Mouse (Mus musculus) MEL (cell line): ENCODE measurements around the gene Arhgdia. TPM values are rescaled to one million over a fixed set of nuclear protein-coding genes. Genes with fewer than 3 reads are reported as not detected.
A peak's percentile ranks its signal among the peaks of the same experiment; 100 is the strongest.

Experiments used
- DNase-seq: peaks from one replicate; pipeline ENCODE4 v3.0.0; 2011; ENCODE audit warnings: low read depth, low spot score
- H3K27ac ChIP-seq: 2 replicates; pipeline ENCODE4 v1.5.1; 2012; ENCODE audit warnings: low read depth, mild to moderate bottlenecking, control low read depth, low read length, moderate library complexity; ENCODE audit not compliant: control insufficient read depth
- H3K27me3 ChIP-seq, 2 experiments: fragments of 150-350 bp in 1 of 2; sonication (generic) in 1 of 2; 2 replicates each; pipeline ENCODE4 v1.6.1; 2012; ENCODE audit warnings: low read length in 2 of 2, mild to moderate bottlenecking in 2 of 2, improper control_type of control experiment in 1 of 2, moderate library complexity in 1 of 2; ENCODE audit not compliant: insufficient read depth in 2 of 2, control insufficient read depth in 1 of 2
- H3K36me3 ChIP-seq, 2 experiments: 2 replicates each; pipeline ENCODE4 v1.6.1; 2012 to 2014; ENCODE audit warnings: low read length in 2 of 2, improper control_type of control experiment in 1 of 2, inconsistent platforms in 1 of 2, mild to moderate bottlenecking in 1 of 2; ENCODE audit not compliant: insufficient read depth in 2 of 2, control insufficient read depth in 1 of 2
- H3K4me1 ChIP-seq, 2 experiments: fragments of 150-350 bp in 1 of 2; sonication (generic) in 1 of 2; 2 replicates each; pipeline ENCODE4 v1.6.1; 2012; ENCODE audit warnings: low read length in 2 of 2, improper control_type of control experiment in 1 of 2, mild to moderate bottlenecking in 1 of 2; ENCODE audit not compliant: insufficient read depth in 2 of 2, control insufficient read depth in 1 of 2
- H3K4me3 ChIP-seq, 2 experiments: fragments of 150-350 bp in 1 of 2; sonication (generic) in 1 of 2; 2 replicates each; pipeline ENCODE4 v1.5.1; 2012; ENCODE audit warnings: low read depth in 2 of 2, low read length in 2 of 2, mild to moderate bottlenecking in 2 of 2, moderate library complexity in 2 of 2, control low read depth in 1 of 2, improper control_type of control experiment in 1 of 2; ENCODE audit not compliant: control insufficient read depth in 1 of 2, insufficient read depth in 1 of 2
- H3K79me2 ChIP-seq: 2 replicates; pipeline ENCODE4 v1.6.1; 2012; ENCODE audit warnings: mild to moderate bottlenecking, low read length, moderate library complexity; ENCODE audit not compliant: control insufficient read depth, poor library complexity, insufficient read depth
- H3K9ac ChIP-seq: 2 replicates; pipeline ENCODE4 v1.6.1; 2012; ENCODE audit warnings: low read depth, mild to moderate bottlenecking, control low read depth, low read length, moderate library complexity; ENCODE audit not compliant: control insufficient read depth, poor library complexity, severe bottlenecking
- H3K9me3 ChIP-seq: fragments of 150-350 bp; sonication (generic); replicated peaks from 2 replicates; pipeline ENCODE4 v1.6.1; 2012; ENCODE audit warnings: mild to moderate bottlenecking, low read length, improper control_type of control experiment, moderate library complexity; ENCODE audit not compliant: insufficient read depth
- BHLHE40 ChIP-seq: IDR thresholded peaks from 2 replicates; pipeline ENCODE4 v1.6.1; 2012; ENCODE audit warnings: low read depth, mild to moderate bottlenecking, inconsistent platforms, low read length, improper control_type of control experiment, borderline replicate concordance
- CHD1 ChIP-seq: IDR thresholded peaks from 2 replicates; pipeline ENCODE4 v1.6.1; 2012; ENCODE audit warnings: low read depth, mild to moderate bottlenecking, inconsistent platforms, low read length, improper control_type of control experiment
- CHD2 ChIP-seq: IDR thresholded peaks from 2 replicates; pipeline ENCODE4 v1.6.1; 2011; ENCODE audit warnings: low read length, improper control_type of control experiment
- CTCF ChIP-seq, 3 experiments: IDR thresholded peaks in 2 of 3; conservative IDR thresholded peaks in 1 of 3; 2 replicates each; pipeline ENCODE4 v1.5.1; 2011 to 2012; ENCODE audit warnings: low read length in 3 of 3, low read depth in 2 of 3, mild to moderate bottlenecking in 2 of 3, improper control_type of control experiment in 1 of 3, inconsistent platforms in 1 of 3, mixed read lengths in 1 of 3, moderate library complexity in 1 of 3; ENCODE audit not compliant: control insufficient read depth in 1 of 3, insufficient read depth in 1 of 3, poor library complexity in 1 of 3, severe bottlenecking in 1 of 3
- E2F4 ChIP-seq: IDR thresholded peaks from 2 replicates; pipeline ENCODE4 v1.6.1; 2011; ENCODE audit warnings: low read depth, low read length, improper control_type of control experiment, borderline replicate concordance
- ELF1 ChIP-seq: IDR thresholded peaks from 2 replicates; pipeline ENCODE4 v1.6.1; 2014; ENCODE audit warnings: low read depth, mild to moderate bottlenecking, inconsistent platforms, low read length, improper control_type of control experiment, moderate library complexity
- EP300 ChIP-seq, 2 experiments: IDR thresholded peaks; 2 replicates each; pipeline ENCODE4 v1.6.1; 2011; ENCODE audit warnings: improper control_type of control experiment in 2 of 2, low read length in 2 of 2, low read depth in 1 of 2, mild to moderate bottlenecking in 1 of 2
- GABPA ChIP-seq: IDR thresholded peaks from 2 replicates; pipeline ENCODE4 v1.6.1; 2012; ENCODE audit warnings: low read depth, mild to moderate bottlenecking, inconsistent platforms, low read length, improper control_type of control experiment, moderate library complexity
- HCFC1 ChIP-seq: IDR thresholded peaks from 2 replicates; pipeline ENCODE4 v1.6.1; 2012; ENCODE audit warnings: low read depth, mild to moderate bottlenecking, inconsistent platforms, low read length, improper control_type of control experiment, moderate library complexity
- MAFK ChIP-seq: IDR thresholded peaks from 2 replicates; pipeline ENCODE4 v1.6.1; 2011; ENCODE audit warnings: low read depth, mild to moderate bottlenecking, low read length, improper control_type of control experiment, borderline replicate concordance
- MXI1 ChIP-seq: IDR thresholded peaks from 2 replicates; pipeline ENCODE4 v1.6.1; 2011; ENCODE audit warnings: mild to moderate bottlenecking, low read depth, low read length, improper control_type of control experiment
- MYB ChIP-seq: IDR thresholded peaks from 2 replicates; pipeline ENCODE4 v1.6.1; 2011; ENCODE audit warnings: mild to moderate bottlenecking, low read depth, low read length, improper control_type of control experiment
- MYC ChIP-seq: IDR thresholded peaks from 2 replicates; pipeline ENCODE4 v1.6.1; 2011; ENCODE audit warnings: low read depth, mild to moderate bottlenecking, low read length, improper control_type of control experiment, moderate library complexity
- RAD21 ChIP-seq: IDR thresholded peaks from 2 replicates; pipeline ENCODE4 v1.6.1; 2011; ENCODE audit warnings: mild to moderate bottlenecking, low read depth, low read length, improper control_type of control experiment
- RCOR1 ChIP-seq: IDR thresholded peaks from 2 replicates; pipeline ENCODE4 v1.6.1; 2012; ENCODE audit warnings: low read depth, mild to moderate bottlenecking, inconsistent platforms, low read length, improper control_type of control experiment
- SIN3A ChIP-seq: IDR thresholded peaks from 2 replicates; pipeline ENCODE4 v1.6.1; 2012; ENCODE audit warnings: low read length, improper control_type of control experiment, inconsistent platforms
- SMC3 ChIP-seq: IDR thresholded peaks from 2 replicates; pipeline ENCODE4 v1.6.1; 2011; ENCODE audit warnings: low read depth, low read length, improper control_type of control experiment
- TBP ChIP-seq: IDR thresholded peaks from 2 replicates; pipeline ENCODE4 v1.8.0; 2011; ENCODE audit warnings: low read depth, low read length, improper control_type of control experiment
- UBTF ChIP-seq: IDR thresholded peaks from 2 replicates; pipeline ENCODE4 v1.6.1; 2012; ENCODE audit warnings: low read depth, mild to moderate bottlenecking, inconsistent platforms, low read length, improper control_type of control experiment, moderate library complexity, borderline replicate concordance; ENCODE audit not compliant: insufficient read depth
- USF1 ChIP-seq: IDR thresholded peaks from 2 replicates; pipeline ENCODE4 v1.6.1; 2014; ENCODE audit warnings: low read depth, mild to moderate bottlenecking, inconsistent platforms, low read length, improper control_type of control experiment, moderate library complexity
- ZC3H11A ChIP-seq: IDR thresholded peaks from 2 replicates; pipeline ENCODE4 v1.6.1; 2012; ENCODE audit warnings: low read depth, mild to moderate bottlenecking, inconsistent platforms, low read length, improper control_type of control experiment
- ZKSCAN1 ChIP-seq: IDR thresholded peaks from 2 replicates; pipeline ENCODE4 v1.6.1; 2012; ENCODE audit warnings: low read depth, mild to moderate bottlenecking, inconsistent platforms, low read length, improper control_type of control experiment, moderate library complexity
- ZMIZ1 ChIP-seq: IDR thresholded peaks from 2 replicates; pipeline ENCODE4 v1.6.1; 2012; ENCODE audit warnings: low read depth, mild to moderate bottlenecking, inconsistent platforms, low read length, improper control_type of control experiment, moderate library complexity
- polyA plus RNA-seq, 2 experiments: library from polyadenylated mRNA; stranded (reverse) in 1 of 2; unstranded in 1 of 2; fragments of >175 nt in 1 of 2; fragments of >200 nt in 1 of 2; gene quantifications; 2 replicates each; pipeline versions ENCODE4 v1.2.1 to v1.2.4; 2012; ENCODE audit warnings: low replicate concordance in 2 of 2, low read depth in 1 of 2; ENCODE audit not compliant: insufficient read length in 2 of 2, insufficient read depth in 1 of 2, missing spikeins in 1 of 2
- total RNA-seq: library from RNA; depleted of rRNA; stranded (reverse); fragments of 300-350 nt; gene quantifications from 2 replicates; pipeline ENCODE4 v1.2.3, GENCODE M21; 2012

Arhgdia gene
- total and polyA plus RNA-seq, 3 experiments = 364 to 821 (median 601) TPM

DNA sequence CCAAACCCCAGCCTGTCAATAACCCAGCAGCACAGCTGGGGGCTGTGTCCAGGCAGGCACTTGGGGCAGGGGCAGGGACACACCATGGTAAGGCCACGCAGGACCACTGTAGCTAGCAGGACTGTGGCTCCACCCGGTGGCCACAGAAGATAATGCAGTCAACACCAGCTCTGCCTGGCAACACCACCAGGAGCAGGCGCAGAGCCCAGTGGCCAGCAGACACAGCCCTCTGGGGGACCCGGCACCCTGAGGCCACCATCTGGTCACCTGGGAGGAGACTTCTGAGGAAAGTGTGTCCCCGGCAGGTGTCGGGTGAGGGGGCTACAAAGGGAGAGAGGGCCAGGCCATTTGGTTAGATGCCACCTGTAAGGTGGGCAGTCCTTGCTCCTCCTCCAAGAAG lies 31.3 kb upstream of the Arhgdia start:
- Histone ChIP-seq H3K4me1 (peaks cover 0 to 7% of the 10 kb centered on the region in 2 experiments; a peak in 3 of 4 replicates), H3K27me3 (no peaks in the 10 kb centered on the region), H3K36me3 (peaks cover 1 to 4% of the 10 kb centered on the region in 2 experiments), H3K79me2 (peaks cover 23% of the 10 kb centered on the region), H3K27ac (no peak overlapping the region), H3K9me3 (no peaks in the 10 kb centered on the region), H3K9ac (no peak overlapping the region), H3K4me3 (no peak overlapping the region)
- DNase-seq = peak; percentile 79
- TF ChIP-seq RAD21 (peak; percentile 85), E2F4 (no peak), EP300 (IDR thresholded peaks at IDR 0.05; ENCODE audit: low read depth in 1 of 2, low read length in 2 of 2) (no peak), SIN3A (0 out of 2 replicates have a peak, but pooled peaks have one; percentile 38), ZMIZ1 (peak; percentile 30; the same call in 1 of the 2 replicates), MYC (no peak), ZC3H11A (peak; percentile 84), MAFK (no peak), MXI1 (no peak), TBP (no peak), HCFC1 (0 out of 2 replicates have a peak, but pooled peaks have one; percentile 20), CTCF (IDR thresholded peaks at IDR 0.05 in 2 of 3, conservative IDR thresholded peaks at IDR 0.05 in 1 of 3; ENCODE audit: control insufficient read depth in 1 of 3, insufficient read depth in 1 of 3, low read depth in 2 of 3, low read length in 3 of 3, poor library complexity in 1 of 3, severe bottlenecking in 1 of 3) (peak; percentile 86 to 94 (median 89)), CHD1 (no peak), USF1 (no peak), ZKSCAN1 (no peak), MYB (no peak), CHD2 (no peak), ELF1 (no peak), RCOR1 (no peak), SMC3 (peak; percentile 90), GABPA (no peak), UBTF (no peak), BHLHE40 (peak; percentile 32; the same call in 1 of the 2 replicates)
